Mouse (Mus musculus) NIH3T3 (cell line): ENCODE measurements around the gene Katna1.

Experiments used
- DNase-seq: peaks from one replicate; pipeline ENCODE4 v3.0.0-alpha.2; 2012; ENCODE audit warnings: low read depth

Gene Katna1

GRCm38 (mm10) chr10:7779751-7780237 lies 54.0 kb downstream of the Katna1 start:
- peak; percentile 41 for DNase-seq

GRCm38 (mm10) chr10:7780238-7781176 lies 54.7 kb downstream of the Katna1 start:
- DNase-seq, result peak; percentile 96

GRCm38 (mm10) chr10:7781214-7781613 lies 55.4 kb downstream of the Katna1 start:
- DNase-seq, result no peak

GRCm38 (mm10) chr10:7787319-7787718 lies 61.5 kb downstream of the Katna1 start:
- no peak for DNase-seq

GRCm38 (mm10) chr10:7792254-7792750 lies 66.5 kb downstream of the Katna1 start:
- no peak for DNase-seq

- peak; percentile 99 for DNase-seq
Observed at GRCm38 (mm10) chr10:7792751-7793385, 67.1 kb downstream of the Katna1 start, which contains the start of the genes Ginm1 and Ppil4. Gene Ginm1, minus strand, starts transcription at chr10:7792824. Gene Ppil4, plus strand, starts transcription at chr10:7792891.

- no peak for DNase-seq
Observed at GRCm38 (mm10) chr10:7801258-7801657, 75.5 kb downstream of the Katna1 start.

GRCm38 (mm10) chr10:7802519-7803140 lies 76.8 kb downstream of the Katna1 start:
- no peak for DNase-seq

GRCm38 (mm10) chr10:7809937-7810336 lies 84.1 kb downstream of the Katna1 start:
- DNase-seq, result peak; percentile 86
